ENCODE assay signal across 17 mouse cellular contexts in genomic region chr17:26318441-26318840, GRCm38 (mm10).
"Had no signal": no experiment of that assay in that cellular context is flagged by ENCODE, and none has a peak within 500 bp of the region (broad histone marks: within the 10 kb centered on the region; RNA-seq: fewer than 3 reads in every experiment).

No protein-coding gene starts in this region.

- H3K4me1 ChIP-seq: neural tube, embryonic 12.5 days had no signal

- ATAC-seq: liver, postnatal 0 days; lung, postnatal 0 days; midbrain, embryonic 13.5 days; midbrain, embryonic 15.5 days had no signal

- H3K36me3 ChIP-seq: lung, embryonic 15.5 days; midbrain, embryonic 13.5 days; midbrain, embryonic 15.5 days; neural tube, embryonic 12.5 days; stomach, embryonic 15.5 days had no signal

- H3K4me2 ChIP-seq: lung, embryonic 15.5 days; midbrain, embryonic 11.5 days; midbrain, embryonic 13.5 days; midbrain, embryonic 15.5 days; neural tube, embryonic 12.5 days; stomach, embryonic 15.5 days had no signal

- H3K27ac ChIP-seq: lung, embryonic 15.5 days; macrophage; midbrain, embryonic 13.5 days; midbrain, embryonic 15.5 days; neural tube, embryonic 12.5 days; stomach, embryonic 15.5 days; stomach, postnatal 0 days had no signal

- DNase-seq: liver, postnatal 0 days; lung, adult 2 months; lung, postnatal 14 days; lung, postnatal 36 days; right cerebral cortex, postnatal 14 days; thymus, adult 2 months; thymus, postnatal 25 days; thymus, postnatal 4 days had no signal

- H3K9ac ChIP-seq: liver, postnatal 0 days; lung, embryonic 15.5 days; midbrain, embryonic 13.5 days; midbrain, embryonic 15.5 days; neural tube, embryonic 12.5 days; stomach, embryonic 15.5 days had no signal

- H3K4me3 ChIP-seq: lung, embryonic 15.5 days; midbrain, embryonic 13.5 days; midbrain, embryonic 15.5 days; neural tube, embryonic 12.5 days; stomach, embryonic 15.5 days had no signal

- H3K9me3 ChIP-seq: lung, embryonic 15.5 days; midbrain, embryonic 13.5 days; midbrain, embryonic 15.5 days; neural tube, embryonic 12.5 days; stomach, embryonic 15.5 days had no signal

- H3K27me3 ChIP-seq: midbrain, embryonic 13.5 days; midbrain, embryonic 15.5 days; stomach, embryonic 15.5 days had no signal
